Mouse (Mus musculus) MEL (cell line): ENCODE data around the gene Gas2l2. TPM values are rescaled to one million over a fixed set of nuclear protein-coding genes. Genes with fewer than 3 reads are reported as not detected.

Experiments
- DNase-seq: peaks from one replicate; pipeline ENCODE4 v3.0.0; 2011; ENCODE audit warnings: low read depth, low spot score
- H3K27ac ChIP-seq: 2 replicates; pipeline ENCODE4 v1.5.1; 2012; ENCODE audit warnings: low read depth, mild to moderate bottlenecking, control low read depth, low read length, moderate library complexity; ENCODE audit not compliant: control insufficient read depth
- H3K27me3 ChIP-seq, 2 experiments: fragments of 150-350 bp in 1 of 2; sonication (generic) in 1 of 2; 2 replicates each; pipeline ENCODE4 v1.6.1; 2012; ENCODE audit warnings: low read length in 2 of 2, mild to moderate bottlenecking in 2 of 2, improper control_type of control experiment in 1 of 2, moderate library complexity in 1 of 2; ENCODE audit not compliant: insufficient read depth in 2 of 2, control insufficient read depth in 1 of 2
- H3K36me3 ChIP-seq, 2 experiments: 2 replicates each; pipeline ENCODE4 v1.6.1; 2012 to 2014; ENCODE audit warnings: low read length in 2 of 2, improper control_type of control experiment in 1 of 2, inconsistent platforms in 1 of 2, mild to moderate bottlenecking in 1 of 2; ENCODE audit not compliant: insufficient read depth in 2 of 2, control insufficient read depth in 1 of 2
- H3K4me1 ChIP-seq, 2 experiments: fragments of 150-350 bp in 1 of 2; sonication (generic) in 1 of 2; 2 replicates each; pipeline ENCODE4 v1.6.1; 2012; ENCODE audit warnings: low read length in 2 of 2, improper control_type of control experiment in 1 of 2, mild to moderate bottlenecking in 1 of 2; ENCODE audit not compliant: insufficient read depth in 2 of 2, control insufficient read depth in 1 of 2
- H3K4me3 ChIP-seq, 2 experiments: fragments of 150-350 bp in 1 of 2; sonication (generic) in 1 of 2; 2 replicates each; pipeline ENCODE4 v1.5.1; 2012; ENCODE audit warnings: low read depth in 2 of 2, low read length in 2 of 2, mild to moderate bottlenecking in 2 of 2, moderate library complexity in 2 of 2, control low read depth in 1 of 2, improper control_type of control experiment in 1 of 2; ENCODE audit not compliant: control insufficient read depth in 1 of 2, insufficient read depth in 1 of 2
- H3K79me2 ChIP-seq: 2 replicates; pipeline ENCODE4 v1.6.1; 2012; ENCODE audit warnings: mild to moderate bottlenecking, low read length, moderate library complexity; ENCODE audit not compliant: control insufficient read depth, poor library complexity, insufficient read depth
- H3K9ac ChIP-seq: 2 replicates; pipeline ENCODE4 v1.6.1; 2012; ENCODE audit warnings: low read depth, mild to moderate bottlenecking, control low read depth, low read length, moderate library complexity; ENCODE audit not compliant: control insufficient read depth, poor library complexity, severe bottlenecking
- H3K9me3 ChIP-seq: fragments of 150-350 bp; sonication (generic); replicated peaks from 2 replicates; pipeline ENCODE4 v1.6.1; 2012; ENCODE audit warnings: mild to moderate bottlenecking, low read length, improper control_type of control experiment, moderate library complexity; ENCODE audit not compliant: insufficient read depth
- CHD1 ChIP-seq: IDR thresholded peaks from 2 replicates; pipeline ENCODE4 v1.6.1; 2012; ENCODE audit warnings: low read depth, mild to moderate bottlenecking, inconsistent platforms, low read length, improper control_type of control experiment
- EP300 ChIP-seq, 2 experiments: IDR thresholded peaks; 2 replicates each; pipeline ENCODE4 v1.6.1; 2011; ENCODE audit warnings: improper control_type of control experiment in 2 of 2, low read length in 2 of 2, low read depth in 1 of 2, mild to moderate bottlenecking in 1 of 2
- ETS1 ChIP-seq: IDR thresholded peaks from 2 replicates; pipeline ENCODE4 v1.6.1; 2012; ENCODE audit warnings: low read depth, mild to moderate bottlenecking, inconsistent platforms, low read length, improper control_type of control experiment, moderate library complexity
- GABPA ChIP-seq: IDR thresholded peaks from 2 replicates; pipeline ENCODE4 v1.6.1; 2012; ENCODE audit warnings: low read depth, mild to moderate bottlenecking, inconsistent platforms, low read length, improper control_type of control experiment, moderate library complexity
- GATA1 ChIP-seq: IDR thresholded peaks from 2 replicates; pipeline ENCODE4 v1.6.1; 2011; ENCODE audit warnings: low read depth, low read length, improper control_type of control experiment
- HCFC1 ChIP-seq: IDR thresholded peaks from 2 replicates; pipeline ENCODE4 v1.6.1; 2012; ENCODE audit warnings: low read depth, mild to moderate bottlenecking, inconsistent platforms, low read length, improper control_type of control experiment, moderate library complexity
- MAX ChIP-seq: IDR thresholded peaks from 2 replicates; pipeline ENCODE4 v1.6.1; 2011; ENCODE audit warnings: low read length, improper control_type of control experiment
- MEF2A ChIP-seq: IDR thresholded peaks from 2 replicates; pipeline ENCODE4 v1.6.1; 2014; ENCODE audit warnings: low read depth, mild to moderate bottlenecking, inconsistent platforms, low read length, improper control_type of control experiment; ENCODE audit not compliant: poor library complexity, insufficient replicate concordance, severe bottlenecking; ENCODE audit errors: extremely low read depth
- MXI1 ChIP-seq: IDR thresholded peaks from 2 replicates; pipeline ENCODE4 v1.6.1; 2011; ENCODE audit warnings: mild to moderate bottlenecking, low read depth, low read length, improper control_type of control experiment
- NELFE ChIP-seq: IDR thresholded peaks from 2 replicates; pipeline ENCODE4 v1.6.1; 2011; ENCODE audit warnings: low read depth, low read length, improper control_type of control experiment
- RCOR1 ChIP-seq: IDR thresholded peaks from 2 replicates; pipeline ENCODE4 v1.6.1; 2012; ENCODE audit warnings: low read depth, mild to moderate bottlenecking, inconsistent platforms, low read length, improper control_type of control experiment
- SIN3A ChIP-seq: IDR thresholded peaks from 2 replicates; pipeline ENCODE4 v1.6.1; 2012; ENCODE audit warnings: low read length, improper control_type of control experiment, inconsistent platforms
- SMC3 ChIP-seq: IDR thresholded peaks from 2 replicates; pipeline ENCODE4 v1.6.1; 2011; ENCODE audit warnings: low read depth, low read length, improper control_type of control experiment
- TBP ChIP-seq: IDR thresholded peaks from 2 replicates; pipeline ENCODE4 v1.8.0; 2011; ENCODE audit warnings: low read depth, low read length, improper control_type of control experiment
- ZNF384 ChIP-seq: IDR thresholded peaks from 2 replicates; pipeline ENCODE4 v1.6.1; 2012; ENCODE audit warnings: low read depth, mild to moderate bottlenecking, inconsistent platforms, low read length, improper control_type of control experiment
- polyA plus RNA-seq, 2 experiments: library from polyadenylated mRNA; stranded (reverse) in 1 of 2; unstranded in 1 of 2; fragments of >175 nt in 1 of 2; fragments of >200 nt in 1 of 2; gene quantifications; 2 replicates each; pipeline versions ENCODE4 v1.2.1 to v1.2.4; 2012; ENCODE audit warnings: low replicate concordance in 2 of 2, low read depth in 1 of 2; ENCODE audit not compliant: insufficient read length in 2 of 2, insufficient read depth in 1 of 2, missing spikeins in 1 of 2
- total RNA-seq: library from RNA; depleted of rRNA; stranded (reverse); fragments of 300-350 nt; gene quantifications from 2 replicates; pipeline ENCODE4 v1.2.3, GENCODE M21; 2012; rRNA removed

The Gas2l2 gene
- total RNA-seq (not detected in 2 replicates), polyA plus RNA-seq (not detected)

GRCm38 (mm10) chr11:83429355-83429754 is at the start of gene Gas2l2:
Gene Gas2l2, minus strand, starts transcription at chr11:83429455.
- TF ChIP-seq ETS1 (no peak), MAX (no peak), NELFE (no peak), GATA1 (no peak), CHD1 (no peak)
- TF ChIP-seq, all 39 proteins: peak for 0
- no peaks in the 10 kb centered on the region for H3K79me2 ChIP-seq
- H3K27me3 ChIP-seq: peaks cover 5 to 28% of the 10 kb centered on the region in 2 experiments
- H3K4me1 ChIP-seq: peaks cover 0 to 12% of the 10 kb centered on the region in 2 experiments; a peak in 3 of 4 replicates
- DNase-seq: no peak
- no peak within 1 kb of the TSS for H3K4me3 ChIP-seq
- H3K9ac ChIP-seq: no peak within 1 kb of the TSS
- no peak within 1 kb of the TSS for H3K27ac ChIP-seq
- peaks cover 0 to 5% of the 10 kb centered on the region in 2 experiments; a peak in 1 of 4 replicates for H3K36me3 ChIP-seq
- no peaks in the 10 kb centered on the region for H3K9me3 ChIP-seq

- peaks cover 18 to 20% of the 10 kb centered on the region in 2 experiments for H3K4me1 ChIP-seq
- peaks cover 51% of the 10 kb centered on the region for H3K79me2 ChIP-seq
- peak overlapping the region; percentile 89 for H3K9ac ChIP-seq
- TF ChIP-seq SMC3 (no peak), HCFC1 (no peak), MEF2A (no peak), GABPA (no peak), TBP (no peak), GATA1 (no peak), EP300 (IDR thresholded peaks at IDR 0.05; ENCODE audit: low read depth in 1 of 2, low read length in 2 of 2) (0 out of 4 replicates have a peak, but pooled peaks of 1 of the 2 experiments have one; percentile 10), MXI1 (peak; percentile 57; the same call in 1 of the 2 replicates), RCOR1 (no peak), ZNF384 (no peak), SIN3A (0 out of 2 replicates have a peak, but pooled peaks have one; percentile 68)
- H3K9me3 ChIP-seq: no peaks in the 10 kb centered on the region
- peak overlapping the region; percentile 83 for H3K27ac ChIP-seq
- peak overlapping the region; percentile 92 to 98 for H3K4me3 ChIP-seq
- peak; percentile 68 for DNase-seq
- peaks cover 34 to 46% of the 10 kb centered on the region in 2 experiments for H3K36me3 ChIP-seq
- H3K27me3 ChIP-seq: no peaks in the 10 kb centered on the region
Measured at GRCm38 (mm10) chr11:83473235-83474016, 44.2 kb upstream of the Gas2l2 start.
